Mouse (Mus musculus) heart, postnatal 0 days (tissue): ENCODE results near the gene Dusp13.

ENCODE experiments used
- CTCF ChIP-seq: IDR thresholded peaks from 2 replicates; pipeline ENCODE4 v1.5.1; 2016; ENCODE audit warnings: antibody characterized with exemption, control low read depth, low read depth
- EP300 ChIP-seq: IDR thresholded peaks from 2 replicates; pipeline ENCODE4 v1.6.1; 2016; ENCODE audit warnings: antibody characterized with exemption, low read depth

- TF ChIP-seq CTCF (no peak), EP300 (no peak)
Measured at GRCm38 (mm10) chr14:21744169-21744568, 6.8 kb downstream of the Dusp13 start.
